Mouse (Mus musculus) limb, embryonic 14.5 days (tissue): ENCODE results near the gene Supt6. TPM values are rescaled to one million over a fixed set of nuclear protein-coding genes. Genes with fewer than 3 reads are reported as not detected.

Source experiments
- ATAC-seq: fragments of 200-750 bp; cut with Nextera tagmentation; 2 replicates; pipeline ENCODE4 v1.8.0; 2017; ENCODE audit warnings: low read depth, moderate number of reproducible peaks, moderate TSS enrichment; ENCODE audit not compliant: low FRiP score
- DNase-seq: peaks from one replicate; pipeline ENCODE4 v3.0.0-alpha.2; 2015; ENCODE audit warnings: low spot score
- H3K27ac ChIP-seq: fragments of 300-500 bp; sonication (generic); replicated peaks from 2 replicates; pipeline ENCODE4 v1.5.1; 2014; ENCODE audit warnings: low read depth, mild to moderate bottlenecking, low read length, moderate library complexity, mixed read lengths
- H3K27me3 ChIP-seq: fragments of 300-500 bp; sonication (generic); 2 replicates; pipeline ENCODE4 v1.6.1; 2014; ENCODE audit warnings: low read length, mixed read lengths; ENCODE audit not compliant: control insufficient read depth, insufficient read depth
- H3K36me3 ChIP-seq: fragments of 300-500 bp; sonication (generic); 2 replicates; pipeline ENCODE4 v1.6.1; 2014; ENCODE audit warnings: mild to moderate bottlenecking, low read length, moderate library complexity, mixed read lengths; ENCODE audit not compliant: control insufficient read depth, insufficient read depth
- H3K4me1 ChIP-seq: fragments of 300-500 bp; sonication (generic); 2 replicates; pipeline ENCODE4 v1.6.1; 2014; ENCODE audit warnings: antibody characterized with exemption, low read length, mixed read lengths; ENCODE audit not compliant: control insufficient read depth, insufficient read depth
- H3K4me2 ChIP-seq: fragments of 300-500 bp; sonication (generic); replicated peaks from 2 replicates; pipeline ENCODE4 v1.6.1; 2014; ENCODE audit warnings: low read depth, mild to moderate bottlenecking, low read length, moderate library complexity; ENCODE audit not compliant: severe bottlenecking
- H3K4me3 ChIP-seq: fragments of 300-500 bp; sonication (generic); replicated peaks from 2 replicates; pipeline ENCODE4 v1.5.1; 2014; ENCODE audit warnings: low read length
- H3K9ac ChIP-seq: fragments of 300-500 bp; sonication (generic); 2 replicates; pipeline ENCODE4 v1.6.1; 2014; ENCODE audit warnings: mild to moderate bottlenecking, low read depth, low read length, moderate library complexity; ENCODE audit not compliant: severe bottlenecking
- H3K9me3 ChIP-seq: fragments of 300-500 bp; sonication (generic); 2 replicates; pipeline ENCODE4 v1.6.1; 2016; ENCODE audit warnings: low read length; ENCODE audit not compliant: control insufficient read depth
- POLR2A ChIP-seq: fragments of 200-500 bp; IDR thresholded peaks from 2 replicates; pipeline ENCODE4 v1.8.0; 2012; ENCODE audit warnings: inconsistent platforms, mild to moderate bottlenecking, moderate library complexity, borderline replicate concordance; ENCODE audit not compliant: insufficient read depth, insufficient read length; ENCODE audit errors: extremely low read depth
- WGBS: fragments of 180-500 bp; shearing (Covaris S2); extraction: QIAGEN DNeasy Blood & Tissue Kit; methylation state at CpG from one replicate; pipeline ENCODE4 v1.1.7; 2014; 5-methylcytosine and 5-hydroxymethylcytosine counted together
- polyA plus RNA-seq, 2 experiments: library from polyadenylated mRNA; depleted of rRNA in 1 of 2; stranded (reverse) in 1 of 2; unstranded in 1 of 2; fragments of >200 nt; fragmentation: Nextera tagmentation in 1 of 2; extraction: Ambion mirVana in 1 of 2; gene quantifications; 2 replicates each; pipeline versions ENCODE4 v1.2.1 to v1.2.3; 2012 to 2014

The Supt6 gene
- polyA plus RNA-seq, 2 experiments: 27.7 to 30.6 TPM

DNA sequence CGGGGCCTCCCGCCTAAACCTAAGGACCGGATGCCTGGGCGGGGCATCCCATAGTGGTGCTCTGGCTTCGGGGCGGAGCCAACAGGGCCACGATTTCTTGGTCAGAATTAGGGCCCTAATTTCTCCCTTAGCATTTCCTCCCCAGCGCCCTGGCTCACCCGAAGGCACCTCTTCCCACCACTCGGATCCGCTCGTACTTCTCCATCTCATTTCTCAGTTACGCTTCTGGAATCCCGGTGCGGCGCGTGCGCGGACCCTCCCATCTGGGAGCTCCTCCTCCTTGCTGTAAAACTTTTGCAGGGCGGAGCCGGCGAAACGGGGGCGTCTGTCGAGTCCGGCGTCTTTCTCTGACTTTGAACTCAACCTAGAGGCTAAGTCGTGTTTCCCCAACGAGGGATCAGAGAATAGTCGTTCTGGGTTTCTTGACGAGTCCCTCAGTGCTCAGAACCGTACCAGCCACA is 69.4 kb downstream of the Supt6 start, which contains the start of the genes Nek8 and Tlcd1:
Gene Nek8, minus strand, starts transcription at position 274 of the 461 bp plus-strand sequence.
Gene Tlcd1, plus strand, starts transcription at position 310 of the 461 bp plus-strand sequence.
- peak; percentile 95 for DNase-seq
- Histone ChIP-seq H3K4me3 (peak within 1 kb of the TSS; percentile 46), H3K4me1 (peaks cover 27% of the 10 kb centered on the region), H3K36me3 (peaks cover 28% of the 10 kb centered on the region), H3K27me3 (no peaks in the 10 kb centered on the region), H3K9me3 (no peaks in the 10 kb centered on the region), H3K9ac (peak within 1 kb of the TSS; percentile 40; the same call in 1 of the 2 replicates), H3K27ac (peak within 1 kb of the TSS; percentile 48; the same call in 1 of the 2 replicates), H3K4me2 (peak within 1 kb of the TSS; percentile 97)
- under 1% methylated on average over 32 of the region's 32 CpGs for WGBS
- no peak for TF ChIP-seq POLR2A
- peak; percentile 77 for ATAC-seq

DNA sequence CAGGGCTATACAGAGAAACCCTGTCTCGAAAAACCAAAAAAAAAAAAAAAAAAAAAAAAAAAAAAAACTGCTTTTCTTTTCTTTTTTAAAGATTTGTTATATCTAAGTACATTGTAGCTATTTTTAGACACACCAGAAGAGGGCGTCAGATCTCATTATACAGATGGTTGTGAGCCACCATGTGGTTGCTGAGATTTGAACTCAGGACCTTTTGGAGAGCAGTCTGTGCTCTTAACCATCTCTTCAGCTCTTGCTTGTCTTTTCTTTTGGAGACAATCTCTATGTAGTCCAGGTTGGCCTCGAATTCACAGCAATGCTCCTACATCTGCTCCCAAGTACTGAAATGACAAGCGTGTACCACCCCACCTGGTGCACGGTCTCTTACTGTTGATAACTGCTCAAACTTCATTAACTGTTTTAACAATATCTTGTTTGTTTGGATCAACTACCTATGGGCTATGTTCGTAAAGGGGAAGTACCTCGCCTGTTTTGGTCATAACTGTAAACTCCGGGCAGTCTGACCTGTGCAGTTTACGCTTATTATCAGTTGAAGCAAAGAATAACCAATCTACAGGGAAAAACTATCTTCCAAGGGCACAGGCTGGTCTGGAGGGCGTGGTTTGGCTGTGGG is 69.9 kb downstream of the Supt6 start:
- H3K9ac ChIP-seq: peak overlapping the region; percentile 40; the same call in 1 of the 2 replicates
- H3K4me2 ChIP-seq: peak overlapping the region; percentile 46
- peaks cover 27% of the 10 kb centered on the region for H3K4me1 ChIP-seq
- H3K4me3 ChIP-seq: peak overlapping the region; percentile 46
- no peaks in the 10 kb centered on the region for H3K9me3 ChIP-seq
- H3K36me3 ChIP-seq: peaks cover 22% of the 10 kb centered on the region
- ATAC-seq (no peak), DNase-seq (no peak)
- H3K27me3 ChIP-seq: no peaks in the 10 kb centered on the region
- TF ChIP-seq POLR2A: no peak
- H3K27ac ChIP-seq: peak overlapping the region; percentile 40; the same call in 1 of the 2 replicates
- 2% methylated on average over 9 of the region's 10 CpGs for WGBS

DNA sequence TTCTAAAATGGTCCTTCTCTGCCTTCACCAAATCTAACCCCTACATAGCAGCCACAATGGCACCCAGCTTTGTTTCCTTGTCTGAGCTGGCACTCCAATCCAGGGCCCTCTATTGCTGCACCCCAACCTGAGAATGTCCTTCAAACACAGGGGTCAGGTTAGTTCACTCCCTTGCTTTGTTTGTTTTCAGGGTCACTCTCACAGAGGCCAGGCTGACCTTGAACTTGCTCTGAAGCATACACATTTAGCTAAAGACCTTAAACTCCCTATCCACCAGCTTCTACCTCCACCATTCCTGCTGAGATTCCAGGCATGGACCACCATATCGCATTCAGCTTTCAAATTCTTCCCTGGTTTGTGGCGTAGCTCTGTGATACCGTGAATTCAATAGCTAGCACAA is 71.3 kb downstream of the Supt6 start:
- DNase-seq (no peak), ATAC-seq (no peak)
- H3K36me3 ChIP-seq: peaks cover 8% of the 10 kb centered on the region; the same call in 1 of the 2 replicates
- no peak overlapping the region for H3K4me3 ChIP-seq
- H3K9me3 ChIP-seq: no peaks in the 10 kb centered on the region
- TF ChIP-seq POLR2A: no peak
- 0 out of 2 replicates have a peak overlapping the region, but pooled peaks have one; percentile 7 for H3K4me2 ChIP-seq
- no peaks in the 10 kb centered on the region for H3K27me3 ChIP-seq
- no peak overlapping the region for H3K27ac ChIP-seq
- H3K4me1 ChIP-seq: peaks cover 16% of the 10 kb centered on the region
- WGBS: 90% methylated on average over 3 of the region's 3 CpGs
- no peak overlapping the region for H3K9ac ChIP-seq

DNA sequence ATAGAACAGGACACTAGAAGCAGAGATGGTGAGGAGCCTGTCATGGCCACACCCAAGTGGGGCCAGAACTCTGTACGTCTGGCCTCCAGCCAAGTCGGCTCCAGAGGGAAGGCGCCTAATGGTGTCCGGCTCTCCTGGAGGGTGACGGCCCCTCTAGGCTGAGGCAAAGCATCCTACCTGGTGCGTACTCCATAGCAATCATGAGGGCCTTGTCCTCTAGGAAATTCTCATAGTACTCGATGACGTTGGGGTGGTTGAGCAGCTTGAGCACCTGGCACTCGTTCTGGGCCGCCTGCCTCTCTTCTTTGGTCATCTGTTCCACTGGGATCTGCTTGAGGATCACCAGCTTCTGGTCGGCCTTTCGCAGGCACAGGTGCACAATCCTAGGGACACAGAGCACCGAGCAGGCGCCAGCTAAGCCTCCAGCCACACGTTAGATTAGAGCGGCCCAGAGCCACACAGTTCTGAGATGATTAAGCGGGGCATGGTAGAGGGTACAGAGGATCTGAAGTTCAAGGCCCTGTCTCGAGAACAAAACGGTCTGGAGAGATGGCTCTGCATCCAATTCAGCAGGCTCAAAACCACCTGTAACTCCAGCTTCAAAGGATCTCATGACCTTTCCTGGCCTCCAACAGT is 72.9 kb downstream of the Supt6 start:
- H3K27ac ChIP-seq: no peak overlapping the region
- H3K9ac ChIP-seq: no peak overlapping the region
- H3K4me1 ChIP-seq: peaks cover 12% of the 10 kb centered on the region
- no peaks in the 10 kb centered on the region for H3K27me3 ChIP-seq
- ATAC-seq (no peak), DNase-seq (no peak)
- no peak overlapping the region for H3K4me2 ChIP-seq
- H3K4me3 ChIP-seq: no peak overlapping the region
- no peaks in the 10 kb centered on the region for H3K9me3 ChIP-seq
- TF ChIP-seq POLR2A: no peak
- WGBS: 84% methylated on average over 19 of the region's 19 CpGs
- peaks cover 6% of the 10 kb centered on the region; the same call in 1 of the 2 replicates for H3K36me3 ChIP-seq

DNA sequence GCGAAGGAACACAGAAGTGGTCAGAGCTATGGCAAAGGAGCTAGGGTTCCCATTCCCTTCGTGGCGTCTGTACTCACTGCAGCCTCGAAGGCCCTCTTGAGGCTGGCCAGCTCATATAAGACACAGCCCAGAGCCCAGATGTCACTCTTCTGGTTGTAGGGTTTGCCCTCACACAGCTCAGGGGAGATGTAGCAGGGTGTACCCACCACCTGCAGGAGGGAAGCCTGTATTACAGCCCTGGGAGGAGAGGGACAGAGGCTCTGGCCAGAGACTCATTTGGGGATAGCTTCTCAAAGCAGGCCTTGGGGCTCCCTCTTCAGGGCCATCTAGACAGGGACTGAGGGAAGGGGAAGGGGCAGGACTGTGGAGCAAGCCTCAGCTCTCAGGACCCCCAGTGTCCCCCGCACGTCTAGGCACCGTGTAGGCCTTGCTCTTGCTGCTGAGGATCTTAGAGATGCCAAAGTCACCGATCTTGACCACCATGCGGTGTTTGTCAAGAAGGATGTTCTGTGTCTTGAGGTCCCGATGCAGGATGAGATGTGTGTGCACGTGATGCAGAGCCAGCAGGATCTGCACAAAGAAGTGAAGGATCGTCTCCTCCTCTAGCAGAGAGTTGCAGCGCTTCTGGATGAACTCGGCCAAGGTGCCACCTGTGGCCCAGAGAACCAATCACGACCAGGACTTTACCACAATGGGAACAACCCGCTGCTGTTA is 73.6 kb downstream of the Supt6 start:
- Histone ChIP-seq H3K27ac (no peak overlapping the region), H3K9ac (no peak overlapping the region), H3K27me3 (no peaks in the 10 kb centered on the region), H3K4me3 (no peak overlapping the region), H3K36me3 (peaks cover 6% of the 10 kb centered on the region; the same call in 1 of the 2 replicates), H3K4me2 (no peak overlapping the region), H3K9me3 (no peaks in the 10 kb centered on the region), H3K4me1 (peaks cover 8% of the 10 kb centered on the region)
- no peak for TF ChIP-seq POLR2A
- no peak for DNase-seq
- ATAC-seq: no peak
- WGBS: 77% methylated on average over 16 of the region's 16 CpGs
